In genomic region chr9:75193858-75194257, GRCm38 (mm10) we compare ENCODE assay signal across 11 mouse cellular contexts. TPM values are rescaled to one million over a fixed set of nuclear protein-coding genes. Genes with fewer than 3 reads are reported as not detected.
DNase-seq lines count a peak whose midpoint lies in the region; ATAC-seq and TF ChIP-seq lines count a peak whose summit lies in the region.
"Had no signal": no experiment of that assay in that cellular context is flagged by ENCODE, and none has a peak within 500 bp of the region (broad histone marks: within the 10 kb centered on the region; RNA-seq: fewer than 3 reads in every experiment).

No protein-coding gene starts in this region.

- TF ChIP-seq CTCF in gastrocnemius, adult 2 months (IDR thresholded peaks at IDR 0.05), result no peak

- H3K4me2 ChIP-seq in heart, embryonic 11.5 days, result no peak overlapping the region
- H3K4me2 ChIP-seq in midbrain, embryonic 12.5 days (replicated peaks), result no peak overlapping the region
- H3K4me2 ChIP-seq: hindbrain, embryonic 15.5 days; liver, embryonic 13.5 days had no signal

- no peak overlapping the region for H3K4me3 ChIP-seq in heart, embryonic 11.5 days (ENCODE audit: low read depth, low read length)
- H3K4me3 ChIP-seq in midbrain, embryonic 12.5 days, result no peak overlapping the region
- H3K4me3 ChIP-seq in midbrain, embryonic 10.5 days, result no peak overlapping the region
- no peak overlapping the region for H3K4me3 ChIP-seq in gastrocnemius, adult 2 months
- H3K4me3 ChIP-seq: hindbrain, embryonic 15.5 days; liver, embryonic 13.5 days had no signal

- DNase-seq in heart, adult 11 months, result peak; percentile 90
- DNase-seq in midbrain, embryonic 10.5 days (ENCODE audit: low spot score), result no peak
- DNase-seq in gastrocnemius, adult 2 months, result peak; percentile 29
- DNase-seq in skeletal muscle tissue, adult 2 months (ENCODE audit: low read depth, low spot score), result peak; percentile 12
- DNase-seq in adrenal gland, postnatal 25 days, result no peak
- DNase-seq: cerebellum, postnatal 36 days; kidney, adult 9 months; liver, embryonic 13.5 days had no signal

- peaks cover 11% of the 10 kb centered on the region for H3K4me1 ChIP-seq in heart, embryonic 11.5 days (ENCODE audit: control insufficient read depth, insufficient read depth, low read length)
- no peaks in the 10 kb centered on the region; the same call in 1 of the 2 replicates for H3K4me1 ChIP-seq in midbrain, embryonic 12.5 days
- 0 out of 2 replicates have a peak, but pooled peaks cover 5% of the 10 kb centered on the region for H3K4me1 ChIP-seq in midbrain, embryonic 10.5 days
- H3K4me1 ChIP-seq: hindbrain, embryonic 15.5 days; liver, embryonic 13.5 days had no signal

- WGBS in heart, embryonic 11.5 days (ENCODE audit: insufficient replicate concordance), result 54% methylated on average over 4 of the region's 4 CpGs
- 35% methylated on average over 4 of the region's 4 CpGs for WGBS in midbrain, embryonic 12.5 days
- 66% methylated on average over 4 of the region's 4 CpGs for WGBS in midbrain, embryonic 10.5 days

- no peaks in the 10 kb centered on the region for H3K27me3 ChIP-seq in heart, embryonic 11.5 days (ENCODE audit: control insufficient read depth, insufficient read depth, low read length)
- H3K27me3 ChIP-seq in midbrain, embryonic 12.5 days, result no peaks in the 10 kb centered on the region
- H3K27me3 ChIP-seq in midbrain, embryonic 10.5 days (ENCODE audit: low read depth, poor library complexity, severe bottlenecking), result no peaks in the 10 kb centered on the region
- H3K27me3 ChIP-seq: hindbrain, embryonic 15.5 days; liver, embryonic 13.5 days had no signal

- intact Hi-C loops in gastrocnemius, adult 2 months (cut with DNase I), result loop anchor here (10.0 kb wide), 1 partner anchor 289 kb away; no protein-coding TSS in a partner anchor

- no peaks in the 10 kb centered on the region for H3K36me3 ChIP-seq in heart, embryonic 11.5 days (ENCODE audit: control insufficient read depth, insufficient read depth, low read length)
- peaks cover 41% of the 10 kb centered on the region for H3K36me3 ChIP-seq in midbrain, embryonic 12.5 days
- peaks cover 81% of the 10 kb centered on the region for H3K36me3 ChIP-seq in midbrain, embryonic 10.5 days
- H3K36me3 ChIP-seq: liver, embryonic 13.5 days had no signal

- no peak overlapping the region for H3K27ac ChIP-seq in heart, embryonic 11.5 days (ENCODE audit: low read depth, low read length)
- H3K27ac ChIP-seq in midbrain, embryonic 12.5 days (replicated peaks), result 0 out of 2 replicates have a peak overlapping the region, but pooled peaks have one; percentile 15
- no peak overlapping the region for H3K27ac ChIP-seq in midbrain, embryonic 10.5 days (replicated peaks)
- peak overlapping the region; percentile 61 for H3K27ac ChIP-seq in gastrocnemius, adult 2 months
- H3K27ac ChIP-seq: hindbrain, embryonic 15.5 days; liver, embryonic 13.5 days had no signal

- no peak for ATAC-seq in heart, embryonic 11.5 days (replicated peaks; ENCODE audit: insufficient number of reproducible peaks, low FRiP score, low TSS enrichment)
- ATAC-seq in midbrain, embryonic 12.5 days (ENCODE audit: low FRiP score, low read depth), result no peak

- H3K9me3 ChIP-seq in heart, embryonic 11.5 days (replicated peaks; ENCODE audit: control insufficient read depth, low read length), result no peaks in the 10 kb centered on the region
- H3K9me3 ChIP-seq in midbrain, embryonic 12.5 days, result no peaks in the 10 kb centered on the region
- H3K9me3 ChIP-seq in midbrain, embryonic 10.5 days (replicated peaks), result no peaks in the 10 kb centered on the region
- H3K9me3 ChIP-seq: hindbrain, embryonic 15.5 days; liver, embryonic 13.5 days had no signal

- no peak overlapping the region for H3K9ac ChIP-seq in heart, embryonic 11.5 days (ENCODE audit: low read depth, low read length)
- H3K9ac ChIP-seq in midbrain, embryonic 12.5 days (replicated peaks), result no peak overlapping the region
- H3K9ac ChIP-seq: hindbrain, embryonic 15.5 days; liver, embryonic 13.5 days had no signal

RNA-seq across cellular contexts. Expression of gene Myo5c, which starts 38.0 kb away (rescaled TPM):
- 1.0 and 1.3 TPM in 2 replicates for polyA plus RNA-seq in heart, embryonic 11.5 days (2014; fragmentation: Nextera tagmentation; extraction: Ambion mirVana)
- 0.98 and 1.8 TPM in 2 replicates for polyA plus RNA-seq in midbrain, embryonic 12.5 days (2016; fragmentation: Nextera tagmentation; extraction: Ambion mirVana)
- 0.52 and 0.77 TPM in 2 replicates for polyA plus RNA-seq in midbrain, embryonic 10.5 days (2016; fragmentation: Nextera tagmentation; extraction: Ambion mirVana)
- total RNA-seq in gastrocnemius, adult 2 months (2021), result 10 to 100 TPM; 10.8 to 13.6 TPM
- 3.8 and 4.8 TPM in 2 replicates for total RNA-seq in adrenal gland, postnatal 25 days (2021)

Comparison
In these comparisons a context has a peak if more than half of its experiments do, and no peak if none do; other contexts are left out.
1. H3K27ac ChIP-seq: peak in midbrain, embryonic 12.5 days (single experiment) and gastrocnemius, adult 2 months (single experiment); none in heart, embryonic 11.5 days (single experiment) and midbrain, embryonic 10.5 days (single experiment).
2. DNase-seq: peak in heart, adult 11 months (single experiment), gastrocnemius, adult 2 months (single experiment) and skeletal muscle tissue, adult 2 months (single experiment); none in midbrain, embryonic 10.5 days (single experiment) and adrenal gland, postnatal 25 days (single experiment).